Mouse (Mus musculus) myocyte (in vitro differentiated cells): Measurements from ENCODE around the gene Gm20388.

ENCODE experiments used
- E2F4 ChIP-seq: IDR thresholded peaks from one replicate; pipeline ENCODE4 v1.6.1; 2011; ENCODE audit warnings: mild to moderate bottlenecking, control low read depth, moderate library complexity; ENCODE audit not compliant: insufficient read depth
- MAX ChIP-seq: IDR thresholded peaks from one replicate; pipeline ENCODE4 v1.6.1; 2011; ENCODE audit warnings: low read depth, mild to moderate bottlenecking, control low read depth
- POLR2A ChIP-seq: IDR thresholded peaks from one replicate; pipeline ENCODE4 v1.6.1; 2011; ENCODE audit warnings: low read depth, mild to moderate bottlenecking, control low read depth, moderate library complexity; ENCODE audit not compliant: insufficient read length
- POLR2AphosphoS2 ChIP-seq: IDR thresholded peaks from one replicate; pipeline ENCODE4 v1.6.1; 2011; ENCODE audit warnings: low read depth, control low read depth; ENCODE audit not compliant: insufficient read length
- TCF12 ChIP-seq: IDR thresholded peaks from one replicate; pipeline ENCODE4 v1.6.1; 2011; ENCODE audit warnings: mild to moderate bottlenecking, control low read depth; ENCODE audit not compliant: poor library complexity, insufficient read depth, severe bottlenecking
- USF1 ChIP-seq: IDR thresholded peaks from one replicate; pipeline ENCODE4 v1.6.1; 2011; ENCODE audit warnings: low read depth, mild to moderate bottlenecking, control low read depth, moderate library complexity

DNA sequence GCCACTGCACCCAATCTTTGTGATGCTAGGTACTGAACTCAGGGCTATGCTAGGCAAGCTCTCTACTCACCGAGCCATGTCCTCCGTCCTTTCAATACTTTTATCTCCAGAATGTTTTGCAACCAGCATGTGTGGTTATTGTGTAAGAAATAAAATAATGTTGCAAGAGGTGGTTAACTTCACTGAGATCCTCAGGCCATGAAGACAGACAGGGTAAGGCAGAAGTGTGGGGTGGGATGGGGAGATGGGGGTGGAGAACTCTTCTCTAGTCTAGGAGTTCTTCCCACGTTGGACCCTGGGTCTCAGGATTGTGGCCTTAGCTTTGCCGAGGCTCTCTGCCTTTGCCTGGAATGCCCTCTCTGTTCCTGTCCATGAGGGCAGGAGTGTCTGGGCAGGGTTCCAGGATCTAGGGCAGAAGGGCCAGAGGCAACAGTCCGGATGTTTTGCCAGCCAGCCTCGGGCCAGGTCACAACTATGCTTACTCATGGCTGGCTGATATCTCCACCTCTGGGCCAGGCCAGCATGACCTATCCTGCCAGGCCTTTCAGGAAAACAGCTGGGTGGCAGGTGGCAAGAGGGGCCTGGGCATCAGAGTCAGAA lies 1785.0 kb downstream of the Gm20388 start:
- TF ChIP-seq MAX (no peak), POLR2A (no peak), USF1 (no peak), E2F4 (no peak), TCF12 (no peak), POLR2AphosphoS2 (no peak)
